Mouse (Mus musculus) kidney, adult 18-20 months (tissue): Measurements from ENCODE around the gene Gm2042.
"Not testable (repeated sequence)": the region's sequence is repeated elsewhere in the genome, so short reads cannot be mapped to it uniquely, and the experiment has no call there.

Source experiments
- DNase-seq: peaks from one replicate; pipeline ENCODE4 v3.0.0; 2021

Gm2042 gene

DNA sequence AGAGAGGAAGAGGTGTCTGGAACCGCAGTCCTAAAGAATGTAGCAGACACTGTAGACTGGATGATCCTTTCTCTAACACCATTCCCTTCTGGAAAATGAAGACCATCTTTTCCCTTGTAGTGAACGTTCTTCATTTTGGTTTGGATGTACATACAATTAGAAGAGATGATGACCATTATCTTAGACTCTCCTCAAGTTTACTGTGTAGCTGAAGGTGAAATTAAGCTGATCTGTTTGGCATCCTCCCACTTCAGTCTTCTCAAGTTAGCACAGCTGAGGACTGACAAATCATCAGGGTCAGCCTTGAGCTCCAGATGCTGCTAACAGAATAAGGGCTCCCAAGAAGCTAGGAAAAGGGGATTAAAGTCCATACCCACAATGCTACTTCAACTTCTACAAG is at the start of gene Gm2042:
Gene Gm2042, plus strand, starts transcription at position 301 of the 400 bp plus-strand sequence.
- not testable (repeated sequence) for DNase-seq

DNA sequence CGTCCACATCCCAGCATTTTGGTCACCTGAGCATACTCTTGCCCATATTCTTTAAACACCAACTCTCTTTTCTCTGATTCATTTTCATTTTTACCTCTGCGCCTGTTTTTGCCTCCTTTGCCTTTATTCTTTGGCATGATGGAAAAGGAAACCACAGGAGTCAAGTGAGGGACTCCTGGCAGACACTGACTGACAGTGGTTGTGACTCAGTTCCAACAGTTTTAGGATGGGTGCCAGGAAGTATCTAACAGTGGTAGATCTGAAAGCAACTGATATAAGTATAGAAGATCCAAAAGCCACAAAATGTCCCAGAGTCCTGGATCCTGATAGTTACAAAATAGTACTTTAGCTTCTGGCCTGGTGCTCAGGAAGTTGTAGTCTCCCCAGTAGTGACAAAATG is 34.2 kb upstream of the Gm2042 start, which contains the start of gene Gm2035:
Gene Gm2035, minus strand, starts transcription at position 137 of the 400 bp plus-strand sequence.
- DNase-seq = not testable (repeated sequence)

DNA sequence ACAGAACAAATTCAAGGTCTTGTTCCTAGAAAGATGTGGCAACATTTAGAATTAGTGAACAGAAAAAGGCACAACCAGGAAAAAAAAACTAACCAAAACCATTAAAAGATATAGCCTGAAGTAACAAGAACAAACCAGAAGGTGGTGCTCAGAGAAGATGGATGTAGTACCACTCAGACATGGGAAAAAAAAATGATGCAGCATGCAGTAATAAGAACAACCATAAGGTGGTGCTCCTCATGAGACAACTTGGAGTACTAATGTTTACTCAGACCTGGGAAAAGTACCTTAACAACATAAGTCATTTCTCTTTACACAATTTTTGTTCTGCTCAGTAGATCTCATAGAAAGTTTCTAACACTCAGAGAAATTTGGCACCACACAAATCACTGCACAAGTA is 30.1 kb downstream of the Gm2042 start:
- DNase-seq = not testable (repeated sequence)

DNA sequence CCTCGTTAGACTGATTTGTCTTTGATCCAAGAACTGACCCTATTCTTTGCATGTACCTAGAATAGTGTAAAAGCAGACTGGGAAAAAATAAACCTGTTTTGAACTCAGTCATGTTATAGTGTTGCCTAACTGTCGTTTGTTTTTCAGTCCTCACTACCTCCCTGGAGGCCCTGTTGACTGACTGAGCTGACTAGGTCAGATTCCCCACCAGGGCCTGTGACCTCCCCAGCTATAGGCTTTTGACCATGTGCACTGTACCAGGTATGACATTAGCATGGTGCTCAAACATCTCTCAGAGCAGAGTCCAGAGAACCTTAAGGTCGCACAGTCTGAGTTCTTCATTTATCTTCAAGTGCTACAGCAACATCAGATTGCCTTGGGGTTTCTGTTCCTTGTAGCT is 50.2 kb downstream of the Gm2042 start:
- not testable (repeated sequence) for DNase-seq
